Mouse (Mus musculus): ENCODE results near the gene Hrnr.

The Hrnr gene

DNA sequence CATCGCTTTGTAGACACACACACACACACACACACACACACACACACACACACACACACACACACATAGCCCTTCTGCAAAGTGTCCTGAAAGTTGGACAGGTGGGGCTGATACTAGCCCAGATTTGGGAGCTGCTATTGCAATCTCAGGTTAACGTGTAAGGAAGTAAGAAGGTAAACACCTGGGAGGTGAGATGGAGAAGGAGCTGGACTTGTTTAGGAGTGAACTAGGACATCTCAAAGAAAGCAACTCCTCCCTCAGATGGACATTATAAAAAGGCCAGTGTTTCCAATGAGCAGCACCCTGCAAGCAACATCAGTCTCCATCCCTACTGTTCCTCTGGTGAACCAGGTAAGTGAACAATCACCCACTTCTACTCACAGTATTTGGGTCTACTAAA is at the start of gene Hrnr:
Gene Hrnr (plus strand): TSS at position 301 of the 400 bp plus-strand sequence.
- no peak for DNase-seq (ENCODE audit: low read depth)

DNA sequence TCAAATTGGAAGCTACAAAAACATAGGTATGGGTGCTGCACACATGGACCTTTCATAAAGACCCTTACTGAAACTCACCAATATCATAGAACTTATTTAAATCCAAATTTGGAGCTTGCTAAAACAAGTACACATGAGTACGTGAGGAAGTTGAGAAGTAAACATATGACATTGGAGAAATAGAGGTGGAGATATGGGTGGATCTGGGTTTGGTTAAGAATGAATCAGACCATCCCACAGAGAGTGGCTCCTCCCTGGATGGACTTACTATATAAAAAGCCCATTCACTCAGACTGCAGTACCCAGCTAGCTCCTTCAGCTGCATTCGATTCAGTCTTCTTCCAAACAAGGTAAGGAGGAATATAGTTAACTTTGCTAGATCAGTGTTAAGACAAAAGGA is 46.3 kb upstream of the Hrnr start, which contains the start of gene Flg:
Gene Flg (plus strand): TSS at position 301 of the 400 bp plus-strand sequence.
- no peak for DNase-seq (ENCODE audit: low read depth)

DNA sequence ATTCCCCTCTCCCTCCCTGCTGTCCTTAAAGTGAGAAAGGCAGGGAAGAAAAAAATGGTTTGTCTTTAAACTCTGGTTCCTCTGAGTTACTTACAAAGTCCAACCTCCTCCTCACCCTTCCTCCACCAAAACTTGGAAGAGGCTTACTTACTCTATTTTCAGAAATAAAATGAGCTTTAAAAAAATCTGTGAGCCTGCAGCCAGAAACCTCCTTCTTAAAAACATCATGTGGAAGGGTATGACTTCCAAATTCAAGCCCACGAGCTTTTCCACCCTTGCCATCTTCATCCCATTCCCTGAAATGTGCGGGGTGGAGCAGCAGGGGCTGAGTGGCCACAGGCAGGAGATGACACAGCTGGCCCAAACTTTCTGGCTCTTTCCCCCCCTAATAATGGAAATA is 22.0 kb upstream of the Hrnr start:
- DNase-seq (ENCODE audit: low read depth), result no peak

DNA sequence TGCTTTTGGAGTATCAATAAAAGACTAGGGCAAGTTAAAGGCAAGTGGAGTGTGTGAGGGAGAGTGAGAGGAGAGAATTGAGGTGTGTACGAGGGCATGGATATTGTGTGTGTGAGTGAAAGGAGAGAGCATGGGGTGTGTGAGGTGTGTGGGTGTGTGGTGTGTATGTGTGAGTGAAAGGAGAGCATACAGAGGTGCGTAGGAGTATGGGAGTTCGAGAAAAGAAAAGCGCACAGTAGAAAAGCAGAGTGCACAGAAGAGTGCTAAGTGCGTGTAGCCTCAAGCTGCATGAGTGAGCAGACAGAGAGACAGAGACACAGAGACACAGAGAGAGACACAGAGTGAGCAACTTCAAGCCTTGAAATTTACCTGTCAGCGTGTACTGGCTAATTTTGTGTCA is 19.7 kb upstream of the Hrnr start:
- no peak for DNase-seq (ENCODE audit: low read depth)

DNA sequence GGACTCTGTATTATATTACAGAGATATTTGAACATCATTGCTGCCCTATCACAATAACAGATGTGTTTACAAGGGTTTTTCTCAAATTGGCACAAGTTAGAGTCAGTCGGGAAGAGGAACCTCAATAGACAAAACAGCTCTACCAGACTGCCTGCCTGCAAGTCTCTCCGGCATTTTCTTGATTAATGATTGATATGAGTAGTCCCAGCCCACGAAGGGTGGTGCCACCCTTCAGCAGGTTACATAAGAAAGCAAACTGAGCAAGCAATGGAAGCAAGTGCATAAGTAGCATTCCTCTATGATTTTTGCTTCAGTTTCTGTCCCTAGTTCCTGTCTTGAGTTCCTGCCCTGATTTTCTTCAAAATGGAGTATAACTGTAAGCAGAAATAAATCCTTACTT is 17.7 kb upstream of the Hrnr start:
- DNase-seq (ENCODE audit: low read depth), result no peak

DNA sequence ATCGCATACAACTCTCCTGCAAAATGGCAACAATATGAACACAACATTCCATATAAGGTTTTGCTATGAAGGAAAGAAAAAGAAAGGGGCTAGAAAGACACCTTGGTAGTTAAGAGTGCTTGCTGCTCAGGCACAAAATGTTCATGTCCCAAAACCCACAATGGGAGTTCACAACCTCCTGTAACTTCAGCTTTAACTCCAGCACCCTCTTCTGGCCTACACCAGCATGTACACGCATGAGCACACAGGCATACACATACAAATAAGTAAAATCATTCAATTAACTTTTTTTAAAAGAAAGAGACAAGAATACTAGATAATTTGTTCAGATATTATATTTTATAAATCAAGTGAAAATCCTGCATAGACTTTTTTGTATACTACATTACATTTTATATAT is 13.4 kb upstream of the Hrnr start:
- peak; percentile 46 for DNase-seq (ENCODE audit: low read depth)

DNA sequence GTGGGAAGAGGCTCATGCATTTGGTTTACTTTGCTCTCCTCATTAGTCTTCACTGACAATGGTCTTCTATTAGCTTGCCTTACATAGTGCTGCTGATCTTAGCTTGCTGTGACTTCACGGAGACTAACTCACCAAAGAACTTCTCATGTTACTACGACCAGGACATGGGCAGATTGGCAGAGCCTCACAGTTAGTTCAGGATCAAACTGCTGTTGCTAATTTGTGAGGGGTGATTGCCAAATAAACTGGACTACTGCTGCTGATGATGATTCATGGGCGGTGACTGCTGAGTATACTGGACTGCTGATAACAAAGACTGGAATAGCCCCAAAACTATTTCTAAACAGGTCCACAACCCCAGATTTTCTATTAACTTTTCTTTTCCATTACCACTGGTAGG is 8.2 kb upstream of the Hrnr start:
- DNase-seq (ENCODE audit: low read depth), result peak; percentile 15

DNA sequence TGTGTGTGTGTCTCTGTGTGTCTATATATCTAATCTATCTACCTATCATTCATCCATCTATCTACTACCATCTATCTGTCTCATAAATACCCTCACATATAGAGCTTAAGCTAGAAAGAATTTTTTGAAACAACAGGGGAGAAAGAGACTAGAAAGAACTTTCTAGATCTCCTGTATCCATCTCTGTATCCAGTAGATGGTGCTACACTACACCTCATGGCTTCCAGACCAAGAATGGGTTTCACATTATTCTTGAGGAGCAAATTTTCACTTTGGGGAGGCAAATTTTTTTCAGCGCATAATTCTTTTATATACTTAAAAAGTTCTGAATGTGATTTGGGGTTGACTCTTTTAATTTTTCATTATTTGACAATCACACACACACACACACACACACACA is 5.2 kb upstream of the Hrnr start:
- DNase-seq (ENCODE audit: low read depth), result peak; percentile 24

DNA sequence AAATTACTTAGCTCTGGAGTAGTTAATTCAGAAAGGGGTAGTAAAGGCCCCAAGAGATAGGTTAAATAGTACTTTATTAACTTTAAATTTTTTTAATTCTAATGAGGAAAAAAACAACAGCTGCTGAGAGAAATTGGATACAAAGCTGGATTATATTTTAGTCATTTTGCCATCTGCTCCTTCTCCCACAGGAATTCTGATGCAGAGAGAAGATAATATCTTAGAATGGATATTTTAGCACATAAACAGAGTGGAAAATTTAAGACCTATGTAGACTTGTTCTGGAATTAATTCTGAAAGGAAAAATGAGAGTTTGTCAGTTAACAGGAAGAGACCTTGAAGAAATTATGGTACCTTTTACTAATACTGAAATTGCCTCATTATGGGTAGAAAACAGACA is 18.2 kb downstream of the Hrnr start:
- DNase-seq (ENCODE audit: low read depth), result no peak

DNA sequence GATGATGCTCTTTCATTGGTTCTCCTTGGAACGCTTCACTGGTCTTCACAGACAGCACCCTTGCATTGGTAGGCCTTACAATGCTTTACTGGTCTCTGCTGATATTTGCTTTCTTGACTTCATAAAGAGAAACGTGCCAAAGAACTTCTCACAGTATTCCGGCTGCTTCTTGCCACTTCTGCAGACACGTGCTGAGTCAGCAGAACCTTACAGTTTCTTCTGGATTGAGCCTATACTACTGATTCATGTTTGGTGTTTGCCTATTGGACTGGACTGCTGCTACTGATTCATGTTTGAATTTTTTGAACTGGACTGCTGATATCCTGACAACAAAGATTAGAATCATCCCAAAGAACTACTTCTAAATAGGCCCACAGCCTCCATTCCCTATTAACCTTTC is 20.5 kb downstream of the Hrnr start:
- DNase-seq (ENCODE audit: low read depth), result no peak

DNA sequence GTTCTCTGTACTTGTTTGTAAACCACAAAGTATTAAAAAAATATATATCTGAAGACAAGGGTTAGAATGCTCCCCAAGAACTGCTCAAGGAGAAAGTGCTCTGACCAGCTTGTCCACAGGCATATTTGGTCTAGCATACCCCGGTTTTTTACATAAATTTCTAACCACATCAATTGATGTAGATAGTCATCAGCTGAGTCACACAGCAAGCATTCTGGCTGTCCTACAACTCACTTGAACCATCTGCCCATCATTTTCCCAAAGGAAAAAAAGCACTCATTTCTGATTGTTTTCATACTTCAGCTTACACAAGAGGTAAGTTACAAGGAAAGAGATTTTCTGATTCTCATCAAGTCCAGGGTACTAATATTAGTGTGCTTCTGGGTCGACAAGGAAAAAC is 27.3 kb downstream of the Hrnr start:
- no peak for DNase-seq (ENCODE audit: low read depth)

DNA sequence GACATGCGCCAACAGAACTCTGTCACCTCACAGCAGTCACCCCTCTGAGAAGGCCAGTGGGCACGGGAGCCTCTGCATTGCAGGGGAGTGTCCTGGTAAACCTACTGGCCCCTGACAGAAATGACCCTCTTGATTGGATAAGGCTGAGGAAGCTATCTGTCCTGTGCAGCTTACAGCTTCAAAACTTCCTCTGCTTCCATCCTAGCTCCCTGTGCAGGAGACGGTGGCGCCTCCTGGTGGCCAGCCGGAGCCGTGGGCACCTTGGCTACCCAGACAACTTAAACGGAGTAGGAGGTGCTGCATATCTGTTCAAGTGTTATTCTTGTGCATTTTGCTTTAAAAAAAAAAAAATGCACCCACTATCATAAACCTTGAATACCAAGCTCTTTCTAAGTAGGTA is 40.5 kb downstream of the Hrnr start:
- peak; percentile 62 for DNase-seq (ENCODE audit: low read depth)

DNA sequence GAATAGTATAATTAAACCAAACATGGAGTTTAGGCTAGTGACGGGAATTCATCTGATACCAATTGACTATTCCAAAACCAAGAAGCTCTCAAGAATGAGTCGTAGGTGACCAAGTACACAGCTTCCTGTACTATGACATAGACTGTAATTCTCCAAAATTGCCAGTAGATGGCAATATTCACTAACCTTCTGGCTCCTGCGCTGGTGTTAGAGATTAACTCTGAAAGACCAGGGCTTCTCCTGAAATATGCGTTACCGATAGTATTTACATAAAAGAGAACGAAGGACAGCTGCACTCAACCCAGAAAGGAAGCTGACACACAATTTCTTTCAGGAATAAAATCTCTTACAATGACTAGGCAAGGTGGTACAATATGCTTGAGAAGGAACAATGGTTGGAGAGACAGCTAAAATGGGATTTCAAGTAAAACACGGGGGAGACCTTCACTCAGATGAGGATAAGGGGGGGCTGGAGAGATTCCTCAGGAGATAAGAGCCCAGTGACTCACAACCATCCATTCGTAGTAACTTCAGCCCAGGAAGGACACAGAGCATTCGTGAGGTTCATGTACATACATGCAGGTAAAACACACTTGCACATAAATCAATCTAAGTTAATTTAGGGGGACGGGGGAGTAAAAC is 42.5 kb downstream of the Hrnr start:
- DNase-seq (ENCODE audit: low read depth), result peak; percentile 78

DNA sequence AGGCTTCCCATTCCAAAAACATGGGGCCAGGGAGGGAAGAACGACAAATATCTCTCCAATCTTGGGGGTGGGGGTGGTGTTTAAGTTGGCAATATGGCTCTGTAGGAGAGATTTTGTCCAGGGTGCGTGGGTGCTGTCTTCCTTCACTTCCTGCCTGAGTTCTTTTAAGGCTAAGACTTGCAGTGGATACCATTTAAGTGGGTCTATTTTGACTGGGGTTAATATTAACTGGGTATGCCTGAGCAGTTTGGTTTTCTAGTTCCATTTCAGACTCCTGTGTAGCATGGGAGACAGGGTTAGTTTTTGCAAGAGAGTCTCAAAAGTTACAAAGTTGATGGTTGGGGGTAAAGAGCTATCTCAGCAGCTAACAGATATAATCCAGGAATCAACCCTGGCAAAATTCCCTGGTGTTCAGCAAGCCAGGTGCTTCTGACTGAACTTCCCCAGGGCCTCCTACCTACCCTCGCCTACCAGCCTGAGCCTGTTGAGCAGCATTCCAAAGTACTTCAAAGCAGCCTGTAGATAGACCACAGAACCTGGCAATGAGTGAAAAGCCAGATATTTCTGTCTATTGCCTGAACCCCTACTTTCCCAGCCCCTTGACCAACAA is 47.5 kb downstream of the Hrnr start:
- DNase-seq (ENCODE audit: low read depth), result no peak

DNA sequence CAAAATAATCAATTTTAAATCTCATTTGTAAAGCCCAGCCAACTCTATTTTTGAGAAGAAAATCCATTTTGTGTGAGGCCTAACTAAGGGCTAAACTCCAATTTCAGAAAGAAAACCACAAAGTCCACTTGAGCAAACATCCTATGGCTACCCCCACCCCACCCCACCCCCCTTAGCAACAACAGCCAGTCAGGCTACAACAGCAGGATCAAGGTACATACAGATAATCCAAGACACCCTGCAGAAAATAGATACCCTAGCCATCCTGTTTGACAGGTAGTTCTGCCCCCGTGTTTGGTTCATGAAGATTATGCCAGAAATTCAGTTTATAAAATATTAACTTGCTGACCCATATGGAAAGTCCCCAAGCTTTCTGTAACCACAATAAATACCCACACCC is 48.6 kb downstream of the Hrnr start:
- DNase-seq (ENCODE audit: low read depth), result no peak

DNA sequence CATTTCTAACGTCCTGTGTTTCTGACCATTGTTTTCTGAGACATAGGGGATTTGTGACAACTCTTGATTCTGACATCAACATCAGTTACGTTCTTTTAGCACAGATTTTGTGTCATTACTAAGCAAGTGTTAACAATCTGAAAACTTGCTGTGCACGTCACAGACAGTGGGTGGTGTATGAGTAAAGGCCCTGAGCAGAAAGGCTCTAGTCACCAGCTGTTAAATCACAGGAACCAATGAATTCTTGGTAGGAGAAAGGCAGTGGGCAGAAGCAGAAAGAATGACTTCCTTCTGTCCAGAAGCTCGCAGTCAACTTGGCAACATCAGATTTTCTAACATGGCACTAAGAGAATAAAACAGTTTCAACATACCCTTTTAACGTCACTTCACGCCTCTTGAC is 53.9 kb downstream of the Hrnr start:
- no peak for DNase-seq (ENCODE audit: low read depth)

DNA sequence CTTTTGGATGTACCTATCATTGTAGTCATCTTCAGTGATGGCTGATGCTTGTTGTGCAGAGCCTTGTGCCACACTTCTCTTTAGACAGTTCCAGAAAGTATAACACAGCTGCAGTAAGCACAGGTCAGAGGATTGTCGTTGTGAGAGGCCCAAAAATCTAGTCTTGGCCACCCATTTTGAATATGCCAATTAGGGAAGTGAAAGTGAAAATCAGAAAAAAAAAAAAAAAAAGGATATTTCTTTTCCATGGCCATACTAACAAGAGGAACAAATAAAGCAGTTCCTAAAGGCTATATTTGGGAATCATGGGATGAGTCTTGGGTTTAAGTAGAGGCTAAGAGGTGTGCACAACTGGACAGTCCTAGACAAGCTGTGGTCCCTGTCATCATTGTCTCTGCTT is 55.6 kb downstream of the Hrnr start:
- DNase-seq (ENCODE audit: low read depth), result no peak

DNA sequence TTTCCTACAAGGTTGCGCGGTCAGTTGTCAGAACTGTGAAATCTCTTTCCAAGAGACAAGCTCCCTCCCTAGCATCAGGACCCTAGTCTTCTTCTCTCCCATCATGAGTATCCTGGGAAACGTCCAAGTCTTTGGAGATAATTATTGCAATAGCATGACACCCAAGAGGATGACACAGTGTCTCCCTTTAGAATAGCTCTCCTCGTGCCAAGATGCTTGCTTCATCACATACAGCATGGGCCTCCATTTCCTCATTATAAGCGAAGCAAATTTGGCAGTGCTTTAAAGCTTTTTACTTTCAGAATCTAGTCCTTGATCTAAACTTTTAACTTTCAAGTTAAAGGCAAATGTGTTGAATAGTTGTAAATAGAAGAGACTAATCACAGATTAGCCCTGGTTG is 56.1 kb downstream of the Hrnr start:
- DNase-seq (ENCODE audit: low read depth), result no peak

DNA sequence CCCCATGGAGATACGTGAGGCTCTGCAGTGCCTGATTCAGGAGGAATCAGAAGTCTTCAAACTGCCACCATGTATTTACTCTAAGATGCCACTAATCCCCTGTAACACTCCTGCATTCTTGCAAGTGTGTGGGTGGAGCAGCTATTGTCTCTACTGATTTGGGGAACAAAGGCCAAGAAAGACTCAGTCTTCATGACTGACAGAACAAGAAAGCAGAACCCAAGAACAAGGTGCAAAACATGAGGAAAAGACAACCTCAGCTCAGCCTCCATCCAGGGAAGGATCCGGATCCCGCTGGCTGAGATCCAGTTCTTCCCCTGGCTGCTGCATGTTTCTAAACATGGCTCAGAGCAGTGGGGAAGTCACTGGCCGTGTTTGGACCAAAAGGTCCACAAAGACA is 58.6 kb downstream of the Hrnr start:
- DNase-seq (ENCODE audit: low read depth), result no peak
